Mouse (Mus musculus): ENCODE measurements around the gene Tmem115.

DNA sequence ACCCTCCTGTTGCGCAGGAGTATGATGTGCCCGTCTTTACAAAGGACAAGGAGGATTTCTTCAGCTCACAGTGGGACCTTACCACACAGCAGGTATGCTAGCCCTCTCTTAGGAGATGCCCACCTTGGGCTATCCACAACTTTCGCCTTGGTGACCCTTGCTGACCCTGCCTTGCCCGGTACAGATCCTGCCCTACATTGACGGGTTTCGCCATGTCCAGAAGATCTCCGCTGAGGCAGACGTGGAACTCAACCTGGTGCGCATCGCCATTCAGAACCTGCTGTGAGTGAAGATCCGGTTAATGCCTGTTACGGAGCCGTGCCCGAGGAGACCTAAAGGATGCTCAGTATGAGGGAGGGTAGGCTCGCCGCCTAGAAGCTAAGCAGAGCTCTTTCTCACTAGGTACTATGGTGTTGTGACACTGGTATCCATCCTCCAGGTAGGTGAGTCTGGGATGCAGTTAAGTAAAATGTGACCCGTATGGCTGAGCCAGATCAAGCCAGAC, 10.5 kb downstream of the Tmem115 start:
- TF ChIP-seq CTCF (IDR thresholded peaks at IDR 0.05) (no peak), POLR2A (IDR thresholded peaks at IDR 0.05; ENCODE audit: insufficient read depth, low read depth, low read length) (no peak)
